Mouse (Mus musculus) heart, postnatal 0 days (tissue): ENCODE results near the gene Slc26a1. TPM values are rescaled to one million over a fixed set of nuclear protein-coding genes. Genes with fewer than 3 reads are reported as not detected.

Experiments used
- ATAC-seq: fragments of 200-750 bp; cut with Nextera tagmentation; 2 replicates; pipeline ENCODE4 v1.8.0; 2017; ENCODE audit warnings: low read depth, moderate number of reproducible peaks, moderate library complexity; ENCODE audit not compliant: insufficient read depth
- DNase-seq: peaks from one replicate; pipeline ENCODE4 v3.0.0-alpha.2; 2016; ENCODE audit warnings: low spot score
- H3K27ac ChIP-seq: fragments of 300-500 bp; sonication (generic); 2 replicates; pipeline ENCODE4 v1.5.1; 2014; ENCODE audit warnings: low read depth, mild to moderate bottlenecking
- H3K27me3 ChIP-seq: fragments of 300-500 bp; sonication (generic); 2 replicates; pipeline ENCODE4 v1.6.1; 2014; ENCODE audit warnings: low read length, mixed read lengths; ENCODE audit not compliant: control insufficient read depth, insufficient read depth
- H3K36me3 ChIP-seq: fragments of 300-500 bp; sonication (generic); replicated peaks from 2 replicates; pipeline ENCODE4 v1.6.1; 2014; ENCODE audit warnings: low read length, mixed read lengths; ENCODE audit not compliant: control insufficient read depth, insufficient read depth
- H3K4me1 ChIP-seq: fragments of 300-500 bp; sonication (generic); 2 replicates; pipeline ENCODE4 v1.6.1; 2014; ENCODE audit warnings: antibody characterized with exemption; ENCODE audit not compliant: control insufficient read depth, insufficient read depth
- H3K4me2 ChIP-seq: fragments of 300-500 bp; sonication (generic); 2 replicates; pipeline ENCODE4 v1.6.1; 2014; ENCODE audit warnings: low read depth, mild to moderate bottlenecking, low read length, moderate library complexity
- H3K4me3 ChIP-seq: fragments of 300-500 bp; sonication (generic); 2 replicates; pipeline ENCODE4 v1.5.1; 2014; ENCODE audit warnings: low read depth, low read length
- H3K9ac ChIP-seq: fragments of 300-500 bp; sonication (generic); replicated peaks from 2 replicates; pipeline ENCODE4 v1.6.1; 2014; ENCODE audit warnings: low read depth, low read length, mixed read lengths
- H3K9me3 ChIP-seq: fragments of 300-500 bp; sonication (generic); replicated peaks from 2 replicates; pipeline ENCODE4 v1.6.1; 2016; ENCODE audit warnings: low read length; ENCODE audit not compliant: control insufficient read depth
- CTCF ChIP-seq: IDR thresholded peaks from 2 replicates; pipeline ENCODE4 v1.5.1; 2016; ENCODE audit warnings: antibody characterized with exemption, control low read depth, low read depth
- EP300 ChIP-seq: IDR thresholded peaks from 2 replicates; pipeline ENCODE4 v1.6.1; 2016; ENCODE audit warnings: antibody characterized with exemption, low read depth
- WGBS: fragments of 180-500 bp; shearing (Covaris S2); extraction: QIAGEN DNeasy Blood & Tissue Kit; methylation state at CpG from one replicate; pipeline ENCODE4 v1.1.7; 2014; 5-methylcytosine and 5-hydroxymethylcytosine counted together
- polyA plus RNA-seq: library from polyadenylated mRNA; unstranded; fragments of >200 nt; fragmentation: Nextera tagmentation; extraction: Ambion mirVana; gene quantifications from 2 replicates; pipeline ENCODE4 v1.2.1, GENCODE M21; 2015
- total RNA-seq: library from RNA; depleted of rRNA; stranded (reverse); fragments of >200 nt; gene quantifications from 2 replicates; pipeline ENCODE4 v1.2.3, GENCODE M21; 2014; ENCODE audit warnings: low replicate concordance

Gene Slc26a1
- total and polyA plus RNA-seq, 2 experiments from 2014 or later = 0.08 to 0.23 TPM

DNA sequence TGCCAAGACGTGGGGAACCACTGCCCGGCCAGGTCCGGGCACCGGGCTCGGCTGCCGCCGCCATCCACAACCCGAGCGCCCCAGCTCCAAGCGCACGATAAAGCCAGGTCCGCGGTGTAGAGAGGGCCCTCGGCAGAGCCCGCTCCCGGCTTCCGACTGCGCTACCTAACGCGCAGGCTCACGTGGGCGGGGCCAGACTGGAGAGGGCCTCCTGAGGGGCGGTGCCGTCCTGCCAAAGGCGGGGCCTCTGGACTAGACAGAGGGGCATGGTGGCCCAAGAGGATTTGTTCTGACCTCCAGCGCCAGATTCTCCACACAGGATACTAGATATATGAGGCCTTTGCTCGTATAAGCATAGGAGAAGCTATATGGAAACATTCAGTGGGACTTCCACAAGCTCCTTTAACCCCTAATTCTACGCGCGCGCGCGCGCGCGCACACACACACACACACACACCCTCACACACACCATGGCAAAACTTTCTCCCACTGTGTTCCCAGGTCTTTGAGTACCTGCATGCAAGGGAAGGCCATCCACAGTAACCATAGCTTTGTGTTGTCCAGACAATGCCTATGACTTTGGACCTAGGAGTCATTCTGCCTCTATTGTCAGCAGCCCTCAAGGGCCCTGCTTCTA lies 14.6 kb downstream of the Slc26a1 start:
- ATAC-seq = peak; percentile 100
- peak overlapping the region; percentile 10 for H3K27ac ChIP-seq
- no peaks in the 10 kb centered on the region for H3K9me3 ChIP-seq
- peak; percentile 89 for DNase-seq
- peaks cover 6% of the 10 kb centered on the region; the same call in 1 of the 2 replicates for H3K4me1 ChIP-seq
- peak overlapping the region; percentile 84 for H3K4me3 ChIP-seq
- peak overlapping the region; percentile 84 for H3K9ac ChIP-seq
- H3K36me3 ChIP-seq = peaks cover 21% of the 10 kb centered on the region; the same call in 1 of the 2 replicates
- peak overlapping the region; percentile 91 for H3K4me2 ChIP-seq
- 0 out of 2 replicates have a peak, but pooled peaks cover 5% of the 10 kb centered on the region for H3K27me3 ChIP-seq
- TF ChIP-seq EP300 = no peak
- no peak for TF ChIP-seq CTCF
- WGBS = 11% methylated on average over 36 of the region's 36 CpGs

DNA sequence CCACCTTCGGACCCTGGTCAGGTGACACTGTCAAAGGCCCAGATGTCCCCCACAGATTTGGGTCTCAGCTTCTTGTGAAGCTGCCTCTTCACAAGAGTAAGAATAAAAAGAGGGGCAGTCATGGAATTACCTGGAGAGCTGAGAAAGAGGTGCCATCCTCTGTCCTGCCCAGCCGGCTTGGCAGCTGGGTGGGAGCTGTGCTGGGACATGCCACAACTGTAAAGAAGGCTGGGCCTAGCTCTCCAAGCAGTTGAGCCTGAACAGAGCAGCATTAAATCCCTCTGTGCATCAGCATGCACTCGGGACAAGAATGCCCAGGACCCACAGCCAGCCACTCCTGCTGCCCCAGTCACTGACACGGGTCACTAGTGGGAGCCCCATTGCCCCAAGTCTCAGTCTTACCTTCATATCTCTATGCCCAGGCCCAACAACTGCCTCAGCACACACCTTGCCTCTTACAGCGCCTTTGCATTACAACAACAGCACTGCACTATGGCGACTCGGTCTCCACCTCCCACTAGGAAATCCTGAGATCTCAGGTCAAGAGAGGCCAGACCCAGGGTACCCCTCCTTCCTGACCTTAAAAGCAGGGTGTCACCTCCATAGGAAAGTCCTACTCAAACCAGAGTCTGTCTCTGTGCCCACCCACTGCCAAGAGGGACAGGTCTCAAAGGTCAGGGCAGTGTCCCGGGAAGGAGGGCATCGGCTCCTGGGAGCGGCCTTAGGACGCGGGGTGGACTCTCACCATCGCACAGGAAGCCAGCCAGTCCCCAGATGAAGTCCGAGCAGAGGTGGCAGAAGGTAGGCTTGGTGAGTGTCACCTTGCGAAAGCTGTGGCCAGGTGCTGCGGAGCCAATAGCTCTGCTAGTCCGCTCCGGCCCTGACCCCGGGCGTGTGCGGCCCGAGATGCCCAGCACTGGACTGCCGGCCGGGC lies 15.4 kb downstream of the Slc26a1 start, which contains the start of gene Idua:
Gene Idua, plus strand, starts transcription at position 634 of the 934 bp plus-strand sequence.
- peak within 1 kb of the TSS; percentile 84 for H3K9ac ChIP-seq
- peak; percentile 39 for ATAC-seq
- peak within 1 kb of the TSS; percentile 91 for H3K4me2 ChIP-seq
- peak within 1 kb of the TSS; percentile 84 for H3K4me3 ChIP-seq
- 10% methylated on average over 24 of the region's 24 CpGs for WGBS
- H3K27me3 ChIP-seq = 0 out of 2 replicates have a peak, but pooled peaks cover 5% of the 10 kb centered on the region
- H3K9me3 ChIP-seq = no peaks in the 10 kb centered on the region
- TF ChIP-seq EP300 (no peak), CTCF (no peak)
- peak within 1 kb of the TSS; percentile 10 for H3K27ac ChIP-seq
- peaks cover 6% of the 10 kb centered on the region; the same call in 1 of the 2 replicates for H3K4me1 ChIP-seq
- peaks cover 29% of the 10 kb centered on the region for H3K36me3 ChIP-seq
- DNase-seq = no peak

DNA sequence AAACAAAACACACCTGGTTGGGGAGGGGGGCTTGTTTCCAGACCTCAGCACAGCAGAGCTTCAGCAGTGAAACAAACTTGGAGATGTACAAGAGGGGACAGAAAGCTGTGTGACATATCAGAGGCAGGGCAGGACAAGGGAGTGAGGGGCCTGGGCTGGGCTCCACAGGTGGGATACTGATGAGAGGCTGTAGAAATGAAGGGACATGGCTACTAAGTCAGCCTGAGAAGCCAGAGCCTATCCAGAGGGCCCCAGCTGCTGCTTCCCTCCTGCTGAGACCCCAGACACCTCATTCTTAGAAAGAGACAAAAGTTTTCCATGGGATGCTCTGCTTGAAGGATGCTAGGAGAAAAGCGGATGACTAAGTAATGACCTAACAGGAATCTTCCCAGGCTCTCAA lies 16.8 kb downstream of the Slc26a1 start:
- ATAC-seq (no peak), DNase-seq (no peak)
- Histone ChIP-seq H3K27me3 (0 out of 2 replicates have a peak, but pooled peaks cover 3% of the 10 kb centered on the region), H3K4me1 (peaks cover 6% of the 10 kb centered on the region; the same call in 1 of the 2 replicates), H3K4me3 (no peak overlapping the region), H3K36me3 (peaks cover 42% of the 10 kb centered on the region), H3K9ac (no peak overlapping the region), H3K4me2 (no peak overlapping the region), H3K27ac (no peak overlapping the region), H3K9me3 (no peaks in the 10 kb centered on the region)
- no peak for TF ChIP-seq CTCF
- no peak for TF ChIP-seq EP300
- WGBS = 100% methylated on average over 1 of the region's 1 CpGs

DNA sequence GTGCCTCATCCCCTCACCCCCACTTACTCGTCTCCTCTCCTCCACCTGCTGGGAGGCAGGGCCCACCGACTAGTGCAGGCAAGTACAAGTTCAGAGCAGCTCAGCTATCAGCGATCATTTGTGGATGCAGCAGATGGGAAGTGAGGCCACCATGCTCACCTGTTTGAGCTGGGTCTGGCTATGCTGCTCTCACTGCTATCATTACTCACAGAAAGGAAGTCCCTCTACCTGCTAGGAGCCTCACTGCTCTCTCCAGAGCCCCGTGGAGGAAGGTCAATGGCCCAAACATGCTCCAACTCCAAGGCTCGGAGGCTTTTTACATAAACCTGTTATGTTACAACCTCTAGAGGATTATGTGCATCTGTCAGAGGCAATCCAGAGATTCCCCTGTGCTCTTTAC lies 18.0 kb downstream of the Slc26a1 start:
- Histone ChIP-seq H3K4me1 (peaks cover 6% of the 10 kb centered on the region; the same call in 1 of the 2 replicates), H3K9me3 (no peaks in the 10 kb centered on the region), H3K9ac (no peak overlapping the region), H3K4me2 (no peak overlapping the region), H3K4me3 (no peak overlapping the region), H3K27ac (no peak overlapping the region), H3K36me3 (peaks cover 54% of the 10 kb centered on the region), H3K27me3 (no peaks in the 10 kb centered on the region)
- 81% methylated on average over 5 of the region's 5 CpGs for WGBS
- ATAC-seq = no peak
- TF ChIP-seq CTCF (no peak), EP300 (no peak)
- DNase-seq = no peak

DNA sequence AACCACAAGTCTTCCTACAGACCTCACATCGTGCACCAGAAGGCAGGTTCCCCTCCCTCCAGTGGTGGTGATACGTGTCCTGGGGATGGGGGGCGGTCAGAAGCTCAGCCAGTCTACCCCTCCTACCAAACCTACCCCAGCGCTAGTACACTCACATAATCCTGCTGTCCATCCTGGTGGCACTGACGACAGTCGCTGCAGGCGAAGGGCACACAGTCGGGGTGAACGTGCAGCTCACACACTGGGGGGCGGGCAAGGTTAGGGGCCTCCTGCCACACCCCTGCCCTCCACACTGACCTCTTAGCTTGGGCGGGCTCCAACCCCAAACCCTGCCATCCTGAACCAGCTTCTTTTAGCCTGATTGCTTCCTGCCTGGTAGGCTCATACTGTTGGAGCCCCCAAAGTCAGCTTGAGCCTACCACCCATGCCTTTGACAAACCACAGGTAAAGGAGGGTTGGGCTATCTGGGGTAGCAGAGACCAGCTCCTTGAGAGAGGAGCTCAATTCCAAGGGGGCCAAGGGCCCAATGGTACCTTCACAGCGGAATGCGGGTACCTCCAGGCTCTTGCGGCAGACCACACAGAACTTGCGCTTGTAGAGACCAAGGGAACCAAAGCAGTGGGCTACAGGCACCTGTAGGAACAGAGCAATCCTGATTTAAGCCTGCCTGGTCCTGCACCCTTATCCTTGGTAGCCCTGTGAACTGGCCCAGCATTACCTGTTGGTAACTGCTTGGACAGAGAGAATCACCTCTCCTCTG lies 19.3 kb downstream of the Slc26a1 start:
- Histone ChIP-seq H3K27ac (no peak overlapping the region), H3K4me2 (no peak overlapping the region), H3K9ac (no peak overlapping the region), H3K4me3 (no peak overlapping the region), H3K9me3 (no peaks in the 10 kb centered on the region), H3K4me1 (peaks cover 6% of the 10 kb centered on the region; the same call in 1 of the 2 replicates), H3K27me3 (no peaks in the 10 kb centered on the region), H3K36me3 (peaks cover 56% of the 10 kb centered on the region)
- no peak for ATAC-seq
- no peak for TF ChIP-seq EP300
- no peak for TF ChIP-seq CTCF
- 88% methylated on average over 15 of the region's 15 CpGs for WGBS
- no peak for DNase-seq
